Mouse (Mus musculus): ENCODE results near the gene Cox4i1.

- TF ChIP-seq POLR2A (IDR thresholded peaks at IDR 0.05; ENCODE audit: extremely low read depth, insufficient read depth, low read length) = no peak
- peak; percentile 86 for TF ChIP-seq CTCF (IDR thresholded peaks at IDR 0.05; ENCODE audit: low read depth, low read length)
These were observed 10.4 kb downstream of the Cox4i1 start for GRCm38 (mm10) chr8:120678447-120678846.
